Mouse (Mus musculus) testis, adult 2 months (tissue): ENCODE data around the gene Ext2. TPM values are rescaled to one million over a fixed set of nuclear protein-coding genes. Genes with fewer than 3 reads are reported as not detected.

ENCODE experiments used
- H3K27ac ChIP-seq: fragments of 200-500 bp; 2 replicates; pipeline ENCODE4 v1.5.1; 2012; ENCODE audit warnings: low read depth, low read length; ENCODE audit not compliant: control insufficient read depth, insufficient read depth
- H3K27me3 ChIP-seq: fragments of 200-500 bp; 2 replicates; pipeline ENCODE4 v1.6.1; 2012; ENCODE audit warnings: mild to moderate bottlenecking, low read length, moderate library complexity; ENCODE audit not compliant: control insufficient read depth, insufficient read depth
- H3K36me3 ChIP-seq: fragments of 200-500 bp; 2 replicates; pipeline ENCODE4 v1.6.1; 2012; ENCODE audit warnings: mild to moderate bottlenecking, low read length; ENCODE audit not compliant: control insufficient read depth, insufficient read depth
- H3K4me1 ChIP-seq: fragments of 200-500 bp; 2 replicates; pipeline ENCODE4 v1.6.1; 2012; ENCODE audit warnings: low read length; ENCODE audit not compliant: control insufficient read depth, insufficient read depth
- H3K4me3 ChIP-seq: fragments of 200-500 bp; 2 replicates; pipeline ENCODE4 v1.5.1; 2012; ENCODE audit warnings: low read depth, mild to moderate bottlenecking, low read length, moderate library complexity, mixed read lengths; ENCODE audit not compliant: control insufficient read depth
- CTCF ChIP-seq: fragments of 200-500 bp; IDR thresholded peaks from 2 replicates; pipeline ENCODE4 v1.5.1; 2012; ENCODE audit warnings: low read depth, mild to moderate bottlenecking, inconsistent platforms, low read length, moderate library complexity; ENCODE audit not compliant: control insufficient read depth, insufficient read depth, insufficient replicate concordance
- POLR2A ChIP-seq: fragments of 200-500 bp; IDR thresholded peaks from 2 replicates; pipeline ENCODE4 v1.6.1; 2012; ENCODE audit warnings: low read depth, mild to moderate bottlenecking, inconsistent platforms, low read length, moderate library complexity; ENCODE audit not compliant: control insufficient read depth
- polyA plus RNA-seq: library from polyadenylated mRNA; depleted of rRNA; stranded (reverse); fragments of >200 nt; gene quantifications from 2 replicates; pipeline ENCODE4 v1.2.3, GENCODE M21; 2012

Gene Ext2
- polyA plus RNA-seq, 1 experiment, result 17.6 TPM

- H3K27ac ChIP-seq, result no peak overlapping the region
Observed at GRCm38 (mm10) chr2:93677231-93677630, 145.1 kb downstream of the Ext2 start.

GRCm38 (mm10) chr2:93671573-93672184 is 150.7 kb downstream of the Ext2 start:
- H3K27ac ChIP-seq, result no peak overlapping the region
- no peaks in the 10 kb centered on the region for H3K36me3 ChIP-seq
- H3K4me1 ChIP-seq, result no peaks in the 10 kb centered on the region
- H3K4me3 ChIP-seq, result no peak overlapping the region
- no peak for TF ChIP-seq CTCF
- no peak for TF ChIP-seq POLR2A
- H3K27me3 ChIP-seq, result no peaks in the 10 kb centered on the region

More at GRCm38 (mm10) chr2:93677231-93677630, 145.1 kb downstream of the Ext2 start:
- no peaks in the 10 kb centered on the region for H3K27me3 ChIP-seq
- TF ChIP-seq POLR2A, result no peak
- no peak for TF ChIP-seq CTCF
- no peaks in the 10 kb centered on the region for H3K36me3 ChIP-seq
- H3K4me1 ChIP-seq, result no peaks in the 10 kb centered on the region
- no peak overlapping the region for H3K4me3 ChIP-seq

- no peaks in the 10 kb centered on the region for H3K27me3 ChIP-seq
- TF ChIP-seq CTCF (no peak), POLR2A (no peak)
- H3K4me1 ChIP-seq, result no peaks in the 10 kb centered on the region
- no peak overlapping the region for H3K4me3 ChIP-seq
- no peaks in the 10 kb centered on the region for H3K36me3 ChIP-seq
- H3K27ac ChIP-seq, result no peak overlapping the region
Observed at GRCm38 (mm10) chr2:93666146-93666858, 156.1 kb downstream of the Ext2 start.

GRCm38 (mm10) chr2:93665472-93665871 is 156.9 kb downstream of the Ext2 start:
- no peaks in the 10 kb centered on the region for H3K27me3 ChIP-seq
- H3K4me1 ChIP-seq, result no peaks in the 10 kb centered on the region
- H3K36me3 ChIP-seq, result no peaks in the 10 kb centered on the region
- no peak overlapping the region for H3K4me3 ChIP-seq
- TF ChIP-seq POLR2A, result no peak
- H3K27ac ChIP-seq, result no peak overlapping the region

GRCm38 (mm10) chr2:93662240-93662865 is 160.0 kb downstream of the Ext2 start:
- H3K27me3 ChIP-seq, result no peaks in the 10 kb centered on the region
- H3K4me1 ChIP-seq, result no peaks in the 10 kb centered on the region
- H3K36me3 ChIP-seq, result no peaks in the 10 kb centered on the region
- no peak overlapping the region for H3K27ac ChIP-seq
- TF ChIP-seq POLR2A, result no peak
- no peak overlapping the region for H3K4me3 ChIP-seq

GRCm38 (mm10) chr2:93661096-93661495 is 161.3 kb downstream of the Ext2 start:
- H3K27ac ChIP-seq, result no peak overlapping the region
- H3K4me3 ChIP-seq, result no peak overlapping the region
- no peaks in the 10 kb centered on the region for H3K27me3 ChIP-seq
- no peak for TF ChIP-seq POLR2A
- no peak for TF ChIP-seq CTCF
- no peaks in the 10 kb centered on the region for H3K4me1 ChIP-seq
- no peaks in the 10 kb centered on the region for H3K36me3 ChIP-seq

- Histone ChIP-seq H3K36me3 (no peaks in the 10 kb centered on the region), H3K4me1 (no peaks in the 10 kb centered on the region), H3K4me3 (no peak overlapping the region), H3K27ac (no peak overlapping the region), H3K27me3 (no peaks in the 10 kb centered on the region)
- TF ChIP-seq CTCF (no peak), POLR2A (no peak)
Observed at GRCm38 (mm10) chr2:93659705-93660308, 162.6 kb downstream of the Ext2 start.
